Mouse (Mus musculus): ENCODE data around the gene Lmntd1.

- TF ChIP-seq CTCF (IDR thresholded peaks at IDR 0.05; ENCODE audit: low read depth): no peak
- no peak for TF ChIP-seq EP300 (IDR thresholded peaks at IDR 0.05; ENCODE audit: low read depth)
Observed at GRCm38 (mm10) chr6:145390421-145390820, 223.7 kb downstream of the Lmntd1 start.

Measured in liver, postnatal 0 days (tissue).